Mouse (Mus musculus) liver, adult 2 months (tissue): ENCODE measurements around the gene Ptrh1.

Experiments used
- CTCF ChIP-seq: fragments of 200-500 bp; IDR thresholded peaks from 2 replicates; pipeline ENCODE4 v1.5.1; 2011; ENCODE audit warnings: low read depth, low read length, control low read depth
- POLR2A ChIP-seq: fragments of 200-500 bp; IDR thresholded peaks from 2 replicates; pipeline ENCODE4 v1.6.1; 2011; ENCODE audit warnings: low read length, control low read depth; ENCODE audit not compliant: insufficient read depth; ENCODE audit errors: extremely low read depth

- TF ChIP-seq POLR2A: no peak
- TF ChIP-seq CTCF: no peak
Observed at GRCm38 (mm10) chr2:32784048-32784681, 8.6 kb downstream of the Ptrh1 start, which contains the start of gene Cfap157.
